Mouse (Mus musculus): ENCODE data around the gene Ephb1. TPM values are rescaled to one million over a fixed set of nuclear protein-coding genes. Genes with fewer than 3 reads are reported as not detected.

The Ephb1 gene
- polyA plus RNA-seq, 1 experiment from 2014 or later: 6.5 TPM

DNA sequence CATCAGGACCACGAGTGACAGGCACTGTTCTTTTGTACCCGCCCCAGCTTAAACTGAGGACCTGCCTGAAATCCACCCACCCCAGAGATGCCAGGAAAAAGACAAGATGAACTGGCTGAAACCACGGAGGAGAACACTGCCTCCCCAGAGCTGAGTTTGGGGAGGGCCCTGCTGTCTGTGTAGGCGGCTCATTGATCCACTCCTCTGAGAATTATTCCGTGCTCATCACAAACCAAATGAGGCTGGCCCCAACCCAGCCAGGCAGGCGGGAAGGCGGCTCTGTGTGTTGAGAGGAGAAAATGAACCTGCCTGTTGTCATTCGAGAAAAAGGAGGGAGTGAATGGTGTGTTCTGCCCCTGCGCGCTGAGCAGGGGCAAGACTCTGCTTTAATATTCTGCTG lies 2.8 kb downstream of the Ephb1 start:
- H3K9ac ChIP-seq: no peak overlapping the region
- H3K9me3 ChIP-seq: no peaks in the 10 kb centered on the region
- H3K4me2 ChIP-seq (replicated peaks): peak overlapping the region; percentile 100
- H3K4me1 ChIP-seq: peaks cover 17% of the 10 kb centered on the region
- 10% methylated on average over 10 of the region's 10 CpGs for WGBS
- no peak for ATAC-seq (ENCODE audit: insufficient number of reproducible peaks, insufficient read depth, low FRiP score, low TSS enrichment)
- H3K4me3 ChIP-seq: no peak overlapping the region
- H3K27ac ChIP-seq: no peak overlapping the region
- H3K36me3 ChIP-seq: no peaks in the 10 kb centered on the region
- H3K27me3 ChIP-seq: peaks cover 91% of the 10 kb centered on the region

- WGBS: 55% methylated on average over 5 of the region's 5 CpGs
- H3K4me2 ChIP-seq (replicated peaks): no peak overlapping the region; the same call in 1 of the 2 replicates
- no peak overlapping the region for H3K9ac ChIP-seq
- no peak for ATAC-seq (ENCODE audit: insufficient number of reproducible peaks, insufficient read depth, low FRiP score, low TSS enrichment)
- H3K9me3 ChIP-seq: no peaks in the 10 kb centered on the region
- peaks cover 88% of the 10 kb centered on the region for H3K27me3 ChIP-seq
- no peak overlapping the region for H3K4me3 ChIP-seq
- no peak overlapping the region for H3K27ac ChIP-seq
- H3K36me3 ChIP-seq: no peaks in the 10 kb centered on the region
- H3K4me1 ChIP-seq: peaks cover 17% of the 10 kb centered on the region
Measured at GRCm38 (mm10) chr9:102351221-102351620, 3.3 kb downstream of the Ephb1 start.

DNA sequence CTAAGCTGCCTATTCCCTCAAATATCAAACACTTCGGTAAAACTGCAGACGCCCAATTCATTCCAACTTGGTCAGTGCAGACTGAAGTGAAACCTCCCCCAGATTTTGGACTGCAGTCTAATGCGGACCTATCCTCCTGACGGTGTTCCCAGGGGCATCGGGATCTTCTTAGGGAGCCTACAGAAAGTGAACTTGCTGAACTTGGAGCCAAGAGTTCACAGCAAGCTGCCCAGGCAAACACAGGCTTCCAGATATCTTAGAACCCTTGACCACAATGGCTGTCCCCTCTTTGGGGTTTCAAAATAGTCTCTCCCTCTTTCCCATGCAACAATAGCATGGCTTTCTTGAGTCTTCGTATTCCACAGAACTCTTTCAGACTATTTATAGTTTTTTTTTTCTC lies 3.8 kb downstream of the Ephb1 start:
- 85% methylated on average over 6 of the region's 6 CpGs for WGBS
- Histone ChIP-seq H3K36me3 (no peaks in the 10 kb centered on the region), H3K4me2 (replicated peaks) (no peak overlapping the region), H3K27ac (no peak overlapping the region), H3K9ac (no peak overlapping the region), H3K27me3 (peaks cover 83% of the 10 kb centered on the region), H3K4me3 (no peak overlapping the region), H3K4me1 (peaks cover 17% of the 10 kb centered on the region), H3K9me3 (no peaks in the 10 kb centered on the region)
- no peak for ATAC-seq (ENCODE audit: insufficient number of reproducible peaks, insufficient read depth, low FRiP score, low TSS enrichment)

- H3K27me3 ChIP-seq: peaks cover 78% of the 10 kb centered on the region
- no peak overlapping the region for H3K27ac ChIP-seq
- H3K9me3 ChIP-seq: no peaks in the 10 kb centered on the region
- 78% methylated on average over 6 of the region's 6 CpGs for WGBS
- H3K4me1 ChIP-seq: peaks cover 17% of the 10 kb centered on the region
- no peak overlapping the region for H3K4me3 ChIP-seq
- no peak overlapping the region for H3K4me2 ChIP-seq (replicated peaks)
- no peak for ATAC-seq (ENCODE audit: insufficient number of reproducible peaks, insufficient read depth, low FRiP score, low TSS enrichment)
- H3K9ac ChIP-seq: no peak overlapping the region
- no peaks in the 10 kb centered on the region for H3K36me3 ChIP-seq
Measured at GRCm38 (mm10) chr9:102350076-102350475, 4.4 kb downstream of the Ephb1 start.

- no peak for ATAC-seq (ENCODE audit: insufficient number of reproducible peaks, insufficient read depth, low FRiP score, low TSS enrichment)
- H3K27ac ChIP-seq: no peak overlapping the region
- no peaks in the 10 kb centered on the region for H3K36me3 ChIP-seq
- WGBS: 84% methylated on average over 3 of the region's 3 CpGs
- H3K4me1 ChIP-seq: no peaks in the 10 kb centered on the region
- H3K4me3 ChIP-seq: no peak overlapping the region
- H3K27me3 ChIP-seq: peaks cover 51% of the 10 kb centered on the region
- H3K4me2 ChIP-seq (replicated peaks): no peak overlapping the region
- no peaks in the 10 kb centered on the region for H3K9me3 ChIP-seq
- no peak overlapping the region for H3K9ac ChIP-seq
Measured at GRCm38 (mm10) chr9:102346801-102347200, 7.7 kb downstream of the Ephb1 start.

- H3K4me2 ChIP-seq (replicated peaks): no peak overlapping the region
- no peaks in the 10 kb centered on the region for H3K4me1 ChIP-seq
- ATAC-seq (ENCODE audit: insufficient number of reproducible peaks, insufficient read depth, low FRiP score, low TSS enrichment): no peak
- WGBS: 74% methylated on average over 6 of the region's 6 CpGs
- H3K27ac ChIP-seq: no peak overlapping the region
- no peaks in the 10 kb centered on the region for H3K9me3 ChIP-seq
- H3K4me3 ChIP-seq: no peak overlapping the region
- no peak overlapping the region for H3K9ac ChIP-seq
- peaks cover 37% of the 10 kb centered on the region for H3K27me3 ChIP-seq
- no peaks in the 10 kb centered on the region for H3K36me3 ChIP-seq
Measured at GRCm38 (mm10) chr9:102345474-102345873, 9.0 kb downstream of the Ephb1 start.

DNA sequence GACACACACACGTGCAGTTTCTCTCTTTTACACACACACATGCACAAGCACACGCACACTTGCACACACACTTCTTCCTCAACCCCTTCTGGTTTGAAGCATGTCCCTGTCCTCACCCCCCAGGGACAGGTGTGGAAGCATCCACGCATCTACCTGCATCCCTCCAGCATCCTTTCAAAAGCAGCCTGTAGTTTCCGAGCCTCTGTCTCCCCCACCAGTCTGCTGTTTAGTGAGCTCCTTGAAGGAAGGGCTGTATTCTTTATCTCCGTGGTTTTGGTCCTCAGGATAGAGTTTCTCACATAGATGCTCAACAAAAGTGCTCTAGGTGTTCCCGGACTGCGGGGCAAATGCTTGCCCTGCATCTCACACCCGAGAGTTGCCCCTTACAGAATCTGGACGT lies 9.4 kb downstream of the Ephb1 start:
- Histone ChIP-seq H3K9ac (no peak overlapping the region), H3K4me1 (no peaks in the 10 kb centered on the region), H3K27me3 (peaks cover 33% of the 10 kb centered on the region), H3K4me2 (replicated peaks) (no peak overlapping the region), H3K36me3 (no peaks in the 10 kb centered on the region), H3K4me3 (no peak overlapping the region), H3K9me3 (no peaks in the 10 kb centered on the region), H3K27ac (no peak overlapping the region)
- WGBS: 78% methylated on average over 9 of the region's 9 CpGs
- ATAC-seq (ENCODE audit: insufficient number of reproducible peaks, insufficient read depth, low FRiP score, low TSS enrichment): no peak

GRCm38 (mm10) chr9:102344086-102344930 lies 10.2 kb downstream of the Ephb1 start:
- no peak overlapping the region for H3K4me3 ChIP-seq
- no peak overlapping the region for H3K4me2 ChIP-seq (replicated peaks)
- H3K9me3 ChIP-seq: no peaks in the 10 kb centered on the region
- no peaks in the 10 kb centered on the region for H3K36me3 ChIP-seq
- WGBS: 73% methylated on average over 10 of the region's 10 CpGs
- no peak overlapping the region for H3K9ac ChIP-seq
- ATAC-seq (ENCODE audit: insufficient number of reproducible peaks, insufficient read depth, low FRiP score, low TSS enrichment): no peak
- H3K27me3 ChIP-seq: peaks cover 26% of the 10 kb centered on the region
- H3K27ac ChIP-seq: no peak overlapping the region
- H3K4me1 ChIP-seq: no peaks in the 10 kb centered on the region

DNA sequence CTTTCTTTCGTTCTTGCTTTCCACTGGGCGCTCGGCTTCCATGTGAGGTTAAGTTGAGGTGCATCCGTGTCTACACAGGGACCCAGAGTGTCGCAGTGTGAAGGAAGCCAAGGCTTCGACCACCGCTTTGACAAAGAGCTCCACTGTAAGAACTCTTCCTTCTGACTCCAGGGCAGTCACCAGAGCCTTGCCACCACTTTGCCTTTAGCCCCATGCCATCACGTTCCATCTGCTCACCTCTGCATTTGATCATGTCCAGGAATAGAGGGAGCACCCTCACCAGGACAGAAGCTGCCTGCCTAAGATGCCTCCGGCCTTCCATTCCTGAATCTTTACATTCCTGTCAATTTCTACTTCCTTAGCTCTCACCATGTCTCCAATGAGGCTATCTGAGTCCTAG lies 11.4 kb downstream of the Ephb1 start:
- Histone ChIP-seq H3K4me1 (no peaks in the 10 kb centered on the region), H3K9me3 (no peaks in the 10 kb centered on the region), H3K4me2 (replicated peaks) (no peak overlapping the region), H3K27ac (no peak overlapping the region), H3K4me3 (no peak overlapping the region), H3K27me3 (peaks cover 15% of the 10 kb centered on the region), H3K9ac (no peak overlapping the region), H3K36me3 (no peaks in the 10 kb centered on the region)
- no peak for ATAC-seq (ENCODE audit: insufficient number of reproducible peaks, insufficient read depth, low FRiP score, low TSS enrichment)
- WGBS: 87% methylated on average over 9 of the region's 9 CpGs

- WGBS: 59% methylated on average over 3 of the region's 3 CpGs
- ATAC-seq (ENCODE audit: insufficient number of reproducible peaks, insufficient read depth, low FRiP score, low TSS enrichment): no peak
- no peak overlapping the region for H3K27ac ChIP-seq
Measured at GRCm38 (mm10) chr9:102342026-102342425, 12.5 kb downstream of the Ephb1 start.

GRCm38 (mm10) chr9:102340768-102341167 lies 13.7 kb downstream of the Ephb1 start:
- Histone ChIP-seq H3K4me3 (no peak overlapping the region), H3K27me3 (no peaks in the 10 kb centered on the region), H3K4me2 (replicated peaks) (no peak overlapping the region), H3K36me3 (no peaks in the 10 kb centered on the region), H3K27ac (no peak overlapping the region), H3K4me1 (no peaks in the 10 kb centered on the region), H3K9ac (no peak overlapping the region), H3K9me3 (no peaks in the 10 kb centered on the region)
- ATAC-seq (ENCODE audit: insufficient number of reproducible peaks, insufficient read depth, low FRiP score, low TSS enrichment): no peak
- 85% methylated on average over 19 of the region's 19 CpGs for WGBS

More at GRCm38 (mm10) chr9:102342026-102342425, 12.5 kb downstream of the Ephb1 start:
- H3K9ac ChIP-seq: no peak overlapping the region
- H3K9me3 ChIP-seq: no peaks in the 10 kb centered on the region
- H3K27me3 ChIP-seq: peaks cover 6% of the 10 kb centered on the region; the same call in 1 of the 2 replicates
- no peak overlapping the region for H3K4me3 ChIP-seq
- no peaks in the 10 kb centered on the region for H3K4me1 ChIP-seq
- no peaks in the 10 kb centered on the region for H3K36me3 ChIP-seq
- no peak overlapping the region for H3K4me2 ChIP-seq (replicated peaks)

DNA sequence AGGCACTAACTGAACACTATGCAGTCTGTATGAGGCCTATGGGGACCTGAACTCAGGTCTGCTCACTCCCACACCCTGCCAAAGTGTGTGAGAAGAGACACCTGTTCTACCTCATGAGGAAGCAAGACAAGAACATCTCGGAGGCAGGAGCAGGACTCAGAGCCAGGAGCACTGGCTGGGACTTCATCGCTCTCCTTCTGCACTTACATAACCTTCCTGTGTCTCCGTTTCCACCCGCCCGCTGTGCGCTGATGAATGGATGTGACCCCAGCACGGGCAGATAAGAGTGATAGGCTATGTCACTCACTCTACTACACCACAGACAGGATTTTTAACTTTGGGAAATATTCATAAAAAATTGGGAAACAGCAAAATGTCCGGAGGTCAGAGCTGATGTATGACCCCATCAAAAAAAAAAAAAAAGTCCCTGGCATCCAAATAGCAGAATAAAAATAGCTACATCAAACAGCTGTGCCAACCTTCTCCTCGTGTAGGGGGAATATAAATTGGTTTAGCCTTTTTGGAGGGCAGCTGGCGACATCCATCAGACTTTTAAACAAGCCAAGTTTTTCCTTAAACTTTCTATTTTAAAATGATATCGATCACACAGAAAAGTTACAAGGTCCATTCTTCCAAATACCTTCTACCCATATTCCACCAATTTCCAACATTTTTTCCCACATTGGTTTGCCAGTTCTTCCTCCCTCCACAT lies 18.8 kb downstream of the Ephb1 start:
- no peaks in the 10 kb centered on the region for H3K9me3 ChIP-seq
- no peak overlapping the region for H3K4me2 ChIP-seq (replicated peaks)
- no peaks in the 10 kb centered on the region for H3K36me3 ChIP-seq
- no peak for ATAC-seq (ENCODE audit: insufficient number of reproducible peaks, insufficient read depth, low FRiP score, low TSS enrichment)
- H3K27ac ChIP-seq: no peak overlapping the region
- H3K4me3 ChIP-seq: no peak overlapping the region
- H3K9ac ChIP-seq: no peak overlapping the region
- H3K4me1 ChIP-seq: no peaks in the 10 kb centered on the region
- 79% methylated on average over 11 of the region's 11 CpGs for WGBS
- no peaks in the 10 kb centered on the region for H3K27me3 ChIP-seq

Measured in embryonic facial prominence, embryonic 12.5 days (tissue).